Mouse (Mus musculus): ENCODE measurements around the gene Agtpbp1. TPM values are rescaled to one million over a fixed set of nuclear protein-coding genes. Genes with fewer than 3 reads are reported as not detected.
A peak's percentile ranks its signal among the peaks of the same experiment; 100 is the strongest.

Agtpbp1 gene
- total and polyA plus RNA-seq, 2 experiments from 2014 or later = 12.4 to 21.7 TPM

GRCm38 (mm10) chr13:59503581-59503980, 81.4 kb downstream of the Agtpbp1 start:
- TF ChIP-seq CTCF (IDR thresholded peaks at IDR 0.05; ENCODE audit: low read depth) = no peak
- no peak for TF ChIP-seq EP300 (IDR thresholded peaks at IDR 0.05; ENCODE audit: low read depth)
- Histone ChIP-seq H3K27ac (ENCODE audit: low read depth) (peak overlapping the region; percentile 26; the same call in 1 of the 2 replicates), H3K4me3 (ENCODE audit: low read depth, low read length) (no peak overlapping the region), H3K9me3 (replicated peaks; ENCODE audit: control insufficient read depth, low read length) (no peaks in the 10 kb centered on the region), H3K9ac (replicated peaks; ENCODE audit: low read depth, low read length) (no peak overlapping the region), H3K4me2 (ENCODE audit: low read depth, low read length) (no peak overlapping the region), H3K27me3 (ENCODE audit: control insufficient read depth, insufficient read depth, low read length) (no peaks in the 10 kb centered on the region), H3K4me1 (ENCODE audit: control insufficient read depth, insufficient read depth) (peaks cover 9% of the 10 kb centered on the region), H3K36me3 (replicated peaks; ENCODE audit: control insufficient read depth, insufficient read depth, low read length) (peaks cover 19% of the 10 kb centered on the region; the same call in 1 of the 2 replicates)
- WGBS = 75% methylated on average over 4 of the region's 4 CpGs
- ATAC-seq (ENCODE audit: insufficient read depth, low read depth) = no peak
- DNase-seq (ENCODE audit: low spot score) = no peak

GRCm38 (mm10) chr13:59499831-59500230, 85.2 kb downstream of the Agtpbp1 start:
- H3K4me2 ChIP-seq (ENCODE audit: low read depth, low read length) = no peak overlapping the region
- H3K4me1 ChIP-seq (ENCODE audit: control insufficient read depth, insufficient read depth) = peaks cover 9% of the 10 kb centered on the region; the same call in 1 of the 2 replicates
- no peak overlapping the region for H3K4me3 ChIP-seq (ENCODE audit: low read depth, low read length)
- no peak overlapping the region for H3K27ac ChIP-seq (ENCODE audit: low read depth)
- 63% methylated on average over 6 of the region's 6 CpGs for WGBS
- no peaks in the 10 kb centered on the region for H3K27me3 ChIP-seq (ENCODE audit: control insufficient read depth, insufficient read depth, low read length)
- H3K9ac ChIP-seq (replicated peaks; ENCODE audit: low read depth, low read length) = no peak overlapping the region
- ATAC-seq (ENCODE audit: insufficient read depth, low read depth) (no peak), DNase-seq (ENCODE audit: low spot score) (no peak)
- TF ChIP-seq EP300 (IDR thresholded peaks at IDR 0.05; ENCODE audit: low read depth) (no peak), CTCF (IDR thresholded peaks at IDR 0.05; ENCODE audit: low read depth) (no peak)
- peaks cover 25% of the 10 kb centered on the region for H3K36me3 ChIP-seq (replicated peaks; ENCODE audit: control insufficient read depth, insufficient read depth, low read length)
- H3K9me3 ChIP-seq (replicated peaks; ENCODE audit: control insufficient read depth, low read length) = no peaks in the 10 kb centered on the region

DNA sequence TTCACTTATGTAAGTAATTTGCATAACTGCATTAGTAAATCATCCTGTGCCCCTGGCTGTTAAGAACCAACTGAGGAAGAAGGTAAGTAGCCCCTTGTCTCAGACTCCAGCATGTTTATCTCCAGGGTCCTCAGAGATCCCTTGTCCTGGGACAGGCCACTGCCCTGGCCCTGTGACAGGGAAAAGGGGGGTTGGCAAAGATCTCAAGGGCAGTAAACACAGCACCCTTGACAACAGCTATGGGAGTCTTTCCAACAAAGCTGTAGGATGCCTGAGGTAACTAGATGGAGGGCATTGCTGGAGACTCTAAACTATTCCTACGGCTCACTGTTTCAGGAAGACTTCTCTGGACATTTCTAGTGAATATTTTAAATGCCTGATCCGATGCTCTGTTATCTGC, 85.7 kb downstream of the Agtpbp1 start:
- Histone ChIP-seq H3K4me3 (ENCODE audit: low read depth, low read length) (no peak overlapping the region), H3K9me3 (replicated peaks; ENCODE audit: control insufficient read depth, low read length) (no peaks in the 10 kb centered on the region), H3K27me3 (ENCODE audit: control insufficient read depth, insufficient read depth, low read length) (no peaks in the 10 kb centered on the region), H3K36me3 (replicated peaks; ENCODE audit: control insufficient read depth, insufficient read depth, low read length) (peaks cover 29% of the 10 kb centered on the region), H3K27ac (ENCODE audit: low read depth) (no peak overlapping the region), H3K4me2 (ENCODE audit: low read depth, low read length) (no peak overlapping the region), H3K9ac (replicated peaks; ENCODE audit: low read depth, low read length) (no peak overlapping the region), H3K4me1 (ENCODE audit: control insufficient read depth, insufficient read depth) (peaks cover 9% of the 10 kb centered on the region; the same call in 1 of the 2 replicates)
- 77% methylated on average over 2 of the region's 2 CpGs for WGBS
- peak; percentile 76 for ATAC-seq (ENCODE audit: insufficient read depth, low read depth)
- peak; percentile 64 for DNase-seq (ENCODE audit: low spot score)
- TF ChIP-seq CTCF (IDR thresholded peaks at IDR 0.05; ENCODE audit: low read depth) (no peak), EP300 (IDR thresholded peaks at IDR 0.05; ENCODE audit: low read depth) (no peak)

- no peak overlapping the region for H3K27ac ChIP-seq (ENCODE audit: low read depth)
- no peaks in the 10 kb centered on the region for H3K9me3 ChIP-seq (replicated peaks; ENCODE audit: control insufficient read depth, low read length)
- no peak overlapping the region for H3K9ac ChIP-seq (replicated peaks; ENCODE audit: low read depth, low read length)
- ATAC-seq (ENCODE audit: insufficient read depth, low read depth) (no peak), DNase-seq (ENCODE audit: low spot score) (no peak)
- H3K4me3 ChIP-seq (ENCODE audit: low read depth, low read length) = no peak overlapping the region
- H3K36me3 ChIP-seq (replicated peaks; ENCODE audit: control insufficient read depth, insufficient read depth, low read length) = peaks cover 34% of the 10 kb centered on the region
- H3K27me3 ChIP-seq (ENCODE audit: control insufficient read depth, insufficient read depth, low read length) = no peaks in the 10 kb centered on the region
- 86% methylated on average over 5 of the region's 5 CpGs for WGBS
- H3K4me2 ChIP-seq (ENCODE audit: low read depth, low read length) = no peak overlapping the region
- TF ChIP-seq EP300 (IDR thresholded peaks at IDR 0.05; ENCODE audit: low read depth) = no peak
- TF ChIP-seq CTCF (IDR thresholded peaks at IDR 0.05; ENCODE audit: low read depth) = no peak
- H3K4me1 ChIP-seq (ENCODE audit: control insufficient read depth, insufficient read depth) = peaks cover 9% of the 10 kb centered on the region; the same call in 1 of the 2 replicates
Observed at GRCm38 (mm10) chr13:59498191-59498590, 86.8 kb downstream of the Agtpbp1 start.

GRCm38 (mm10) chr13:59495839-59496238, 89.2 kb downstream of the Agtpbp1 start:
- Histone ChIP-seq H3K9ac (replicated peaks; ENCODE audit: low read depth, low read length) (no peak overlapping the region), H3K27ac (ENCODE audit: low read depth) (no peak overlapping the region), H3K4me2 (ENCODE audit: low read depth, low read length) (no peak overlapping the region), H3K4me3 (ENCODE audit: low read depth, low read length) (no peak overlapping the region), H3K4me1 (ENCODE audit: control insufficient read depth, insufficient read depth) (peaks cover 9% of the 10 kb centered on the region; the same call in 1 of the 2 replicates), H3K36me3 (replicated peaks; ENCODE audit: control insufficient read depth, insufficient read depth, low read length) (peaks cover 34% of the 10 kb centered on the region), H3K9me3 (replicated peaks; ENCODE audit: control insufficient read depth, low read length) (no peaks in the 10 kb centered on the region), H3K27me3 (ENCODE audit: control insufficient read depth, insufficient read depth, low read length) (no peaks in the 10 kb centered on the region)
- ATAC-seq (ENCODE audit: insufficient read depth, low read depth) (no peak), DNase-seq (ENCODE audit: low spot score) (no peak)
- 37% methylated on average over 8 of the region's 8 CpGs for WGBS
- TF ChIP-seq EP300 (IDR thresholded peaks at IDR 0.05; ENCODE audit: low read depth) (no peak), CTCF (IDR thresholded peaks at IDR 0.05; ENCODE audit: low read depth) (no peak)

- Histone ChIP-seq H3K27ac (ENCODE audit: low read depth) (no peak overlapping the region), H3K9me3 (replicated peaks; ENCODE audit: control insufficient read depth, low read length) (no peaks in the 10 kb centered on the region), H3K9ac (replicated peaks; ENCODE audit: low read depth, low read length) (no peak overlapping the region), H3K4me2 (ENCODE audit: low read depth, low read length) (no peak overlapping the region), H3K4me3 (ENCODE audit: low read depth, low read length) (no peak overlapping the region), H3K4me1 (ENCODE audit: control insufficient read depth, insufficient read depth) (peaks cover 6% of the 10 kb centered on the region; the same call in 1 of the 2 replicates), H3K27me3 (ENCODE audit: control insufficient read depth, insufficient read depth, low read length) (no peaks in the 10 kb centered on the region), H3K36me3 (replicated peaks; ENCODE audit: control insufficient read depth, insufficient read depth, low read length) (peaks cover 25% of the 10 kb centered on the region)
- TF ChIP-seq EP300 (IDR thresholded peaks at IDR 0.05; ENCODE audit: low read depth) = no peak
- TF ChIP-seq CTCF (IDR thresholded peaks at IDR 0.05; ENCODE audit: low read depth) = peak; percentile 18; the same call in 1 of the 2 replicates
- DNase-seq (ENCODE audit: low spot score) (no peak), ATAC-seq (ENCODE audit: insufficient read depth, low read depth) (no peak)
- 89% methylated on average over 5 of the region's 5 CpGs for WGBS
Observed at GRCm38 (mm10) chr13:59494619-59495262, 90.3 kb downstream of the Agtpbp1 start.

Measured in heart, postnatal 0 days (tissue).